Mouse (Mus musculus) frontal cortex, adult (tissue): ENCODE measurements around the gene Zfp609.

Experiments
- ATAC-seq: cut with Nextera tagmentation; 2 replicates; pipeline ENCODE4 v1.9.2; 2017; ENCODE audit warnings: mild to moderate bottlenecking, moderate library complexity, mixed read lengths; ENCODE audit not compliant: low TSS enrichment

Gene Zfp609

GRCm38 (mm10) chr9:65827344-65828015 is at the start of gene Zfp609:
Gene Zfp609 (minus strand): TSS chr9:65827564.
- peak; percentile 67 for ATAC-seq

DNA sequence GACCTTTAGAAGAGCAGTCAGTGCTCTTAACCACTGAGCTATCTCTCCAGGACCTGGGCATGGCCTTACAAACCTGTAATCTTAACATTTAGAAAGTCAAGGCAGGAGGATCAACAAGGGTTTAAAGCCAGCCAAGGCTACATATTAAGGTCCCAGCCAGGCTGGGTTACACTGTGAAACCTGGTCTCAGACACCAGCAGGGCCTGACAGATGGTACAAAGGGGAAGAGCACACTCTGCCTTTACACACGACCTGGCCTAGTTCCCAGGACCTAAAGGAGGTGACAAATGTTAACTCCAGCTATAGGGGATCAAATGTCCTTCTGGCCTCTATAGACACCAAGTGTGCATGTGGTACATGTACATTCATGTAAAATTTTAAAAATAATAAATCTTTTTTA is 32.3 kb upstream of the Zfp609 start:
- no peak for ATAC-seq

GRCm38 (mm10) chr9:65850203-65850602 is 22.8 kb upstream of the Zfp609 start:
- ATAC-seq, result no peak

DNA sequence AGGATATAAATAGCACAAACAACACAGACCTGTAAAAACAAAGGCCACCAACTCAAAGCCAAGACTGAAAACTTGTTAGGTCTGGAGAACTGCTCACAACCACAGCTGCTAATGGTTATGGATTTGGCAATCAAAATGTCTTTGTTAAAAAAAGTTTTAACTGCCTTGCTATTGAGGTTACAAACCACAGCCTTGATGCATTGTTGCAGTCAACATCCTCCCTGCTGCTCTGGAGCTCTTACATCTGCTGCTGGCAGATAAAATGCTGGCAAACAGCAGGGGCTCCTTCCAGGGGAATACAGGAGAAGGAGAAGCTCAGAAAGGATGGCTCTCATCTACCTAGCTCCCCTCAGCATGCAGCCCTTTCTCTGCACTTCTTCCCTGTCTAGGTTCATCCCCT is 20.8 kb upstream of the Zfp609 start:
- no peak for ATAC-seq

- no peak for ATAC-seq
Observed at GRCm38 (mm10) chr9:65844421-65845165, 17.2 kb upstream of the Zfp609 start.

- ATAC-seq, result no peak
Observed at GRCm38 (mm10) chr9:65839841-65840240, 12.5 kb upstream of the Zfp609 start.

DNA sequence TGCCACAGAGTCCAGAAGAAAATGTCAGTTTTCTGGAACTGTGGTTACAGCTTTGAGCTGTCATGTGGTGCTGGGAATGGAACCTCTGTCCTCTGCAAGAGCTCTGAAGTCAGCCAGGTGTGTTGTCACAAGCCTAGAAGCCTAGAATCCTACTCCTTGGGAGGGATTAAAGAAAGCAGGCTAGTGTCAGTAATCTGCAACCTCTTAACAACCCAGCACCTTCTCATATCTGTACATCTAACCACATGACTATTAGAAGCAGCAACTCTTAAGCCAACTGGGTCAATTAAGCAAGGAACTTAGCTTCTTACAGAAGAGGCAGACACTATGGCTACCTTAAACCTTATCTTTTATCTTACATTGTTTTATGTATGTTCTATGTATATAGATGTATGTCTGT is 9.6 kb upstream of the Zfp609 start:
- ATAC-seq, result no peak

GRCm38 (mm10) chr9:65834628-65835354 is 7.4 kb upstream of the Zfp609 start:
- no peak for ATAC-seq

DNA sequence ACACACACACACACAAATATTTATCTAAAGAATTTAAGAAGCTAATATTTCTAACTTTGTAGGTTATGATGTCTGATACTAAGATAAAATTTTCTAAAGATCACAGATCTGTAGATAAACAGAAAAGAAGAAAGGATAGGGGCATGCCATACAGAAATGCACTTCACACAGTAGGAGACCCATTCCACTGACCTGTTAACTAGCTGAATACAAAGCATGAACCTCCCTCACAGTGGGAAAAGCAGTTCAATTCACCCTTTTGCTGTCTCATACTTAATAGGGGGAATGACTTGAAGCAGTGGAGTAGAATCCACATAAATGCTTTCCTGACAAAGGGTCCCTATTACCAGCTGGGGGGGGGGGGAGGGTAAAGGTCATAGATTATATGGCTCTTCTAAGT is 6.3 kb upstream of the Zfp609 start:
- no peak for ATAC-seq

DNA sequence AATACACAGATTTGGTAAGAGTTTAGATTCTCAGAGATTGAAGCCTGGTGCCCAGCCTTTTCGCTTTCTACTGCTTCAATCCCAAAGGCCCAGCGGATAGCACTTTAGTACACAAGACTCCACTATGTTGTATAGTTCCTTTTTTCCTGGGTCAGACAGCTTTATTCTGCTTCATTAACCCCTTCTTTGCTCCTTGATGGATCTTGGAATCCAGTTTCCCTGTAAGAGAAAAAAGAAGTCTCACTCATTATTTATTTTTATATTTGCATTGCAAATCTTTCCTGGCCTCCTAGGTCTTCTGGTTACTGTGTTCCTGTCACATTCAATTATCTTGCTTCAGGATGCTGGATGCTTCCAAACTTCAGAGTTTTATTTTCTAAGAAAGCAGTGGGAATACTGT is 5.9 kb upstream of the Zfp609 start:
- ATAC-seq, result no peak

GRCm38 (mm10) chr9:65832041-65832440 is 4.7 kb upstream of the Zfp609 start:
- no peak for ATAC-seq

DNA sequence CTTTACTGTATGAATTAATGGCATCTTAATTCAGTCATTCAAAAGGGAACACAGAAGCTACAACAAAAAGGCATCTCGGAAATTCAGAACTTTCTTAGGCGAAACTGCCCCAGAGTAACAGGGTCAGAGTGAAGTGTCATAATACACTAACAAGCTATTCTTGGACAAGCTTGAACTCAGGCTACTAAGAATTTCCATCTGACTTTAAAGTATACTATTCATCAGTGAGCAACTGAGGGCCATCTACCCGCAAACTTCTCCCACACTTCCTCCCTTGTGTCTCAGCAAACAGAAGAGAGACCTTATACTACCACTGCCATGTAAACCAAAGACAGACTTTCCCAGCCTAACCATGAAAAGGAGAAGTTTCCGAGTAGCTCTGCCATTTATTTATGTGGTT is 3.8 kb upstream of the Zfp609 start:
- ATAC-seq, result no peak

DNA sequence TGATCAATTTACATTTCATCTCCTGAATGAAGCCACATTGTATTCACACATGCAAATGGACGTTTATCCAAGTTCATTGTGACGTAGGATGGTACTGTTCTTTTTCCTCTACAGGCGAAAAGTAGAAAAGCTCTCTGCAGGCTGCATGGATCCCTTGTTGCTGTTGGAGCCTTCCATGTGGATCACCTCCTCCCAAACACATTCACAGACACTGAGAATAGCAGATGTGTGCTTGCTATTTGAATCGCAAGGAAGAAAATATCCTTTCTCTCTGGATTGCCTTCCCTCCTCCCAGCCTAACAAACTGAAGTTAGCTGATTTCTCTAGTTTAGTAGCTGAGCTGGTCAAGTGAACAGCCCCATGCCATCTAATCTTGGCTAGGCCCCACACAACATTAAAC is 2.9 kb upstream of the Zfp609 start:
- peak; percentile 81 for ATAC-seq

DNA sequence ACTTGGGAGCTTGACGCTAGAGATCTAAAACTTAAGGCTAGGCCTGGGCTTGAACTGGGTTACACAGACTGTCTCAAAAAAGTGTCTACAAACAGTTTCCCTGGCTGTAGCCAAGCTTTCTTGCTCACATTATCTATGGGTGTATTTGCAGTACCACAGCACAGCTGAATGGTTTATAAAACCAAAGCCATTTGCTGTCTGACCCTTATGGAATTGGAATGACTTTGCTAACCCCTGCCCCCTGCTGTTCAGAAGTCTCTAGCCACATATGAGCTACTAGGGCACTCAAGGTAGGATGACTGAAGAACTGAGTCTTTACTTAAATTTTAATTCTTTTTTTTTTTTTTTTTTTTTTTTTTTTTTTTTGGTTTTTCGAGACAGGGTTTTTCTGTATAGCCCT is 2.0 kb upstream of the Zfp609 start:
- ATAC-seq, result no peak

DNA sequence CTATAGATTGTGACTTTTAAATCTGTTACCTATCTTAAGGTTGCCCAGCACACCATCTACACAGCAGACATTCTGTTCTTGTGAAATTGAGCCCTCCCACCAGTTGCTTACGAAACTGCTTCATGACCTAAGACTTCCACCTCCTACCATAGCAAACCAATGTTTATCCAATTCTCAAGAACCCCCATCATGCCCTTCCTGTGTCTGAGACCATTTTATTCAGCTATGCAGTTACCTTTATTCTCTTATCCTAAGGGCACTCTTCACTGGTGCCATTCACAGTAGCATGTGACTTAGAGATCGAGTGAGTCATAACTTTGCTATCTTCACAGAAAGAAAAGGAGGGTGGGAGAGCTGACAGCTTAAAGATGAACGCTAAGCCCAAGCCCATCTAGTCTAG is 1.1 kb upstream of the Zfp609 start:
- ATAC-seq, result no peak

DNA sequence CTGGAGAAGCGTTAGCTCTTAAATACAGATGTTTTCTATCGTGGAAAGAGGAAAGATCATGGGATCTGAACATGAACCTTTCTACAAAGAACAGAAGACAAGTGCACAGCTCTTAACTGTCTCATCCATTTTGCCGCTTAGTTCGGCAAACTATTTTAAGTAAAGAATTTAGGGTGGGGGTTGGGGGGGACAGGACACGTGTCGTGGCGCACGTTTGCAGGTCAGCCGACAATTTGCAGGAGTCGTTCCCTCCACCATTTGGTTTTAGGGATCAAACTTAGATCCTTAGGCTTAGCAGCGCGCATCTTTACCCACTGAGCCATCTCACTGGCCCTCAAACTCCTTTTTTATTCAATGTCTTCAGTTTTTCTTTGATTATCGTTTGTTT is 646 bp upstream of the Zfp609 start:
- ATAC-seq, result no peak

GRCm38 (mm10) chr9:65826588-65827343 is 598 bp downstream of the Zfp609 start:
- ATAC-seq, result peak; percentile 46

DNA sequence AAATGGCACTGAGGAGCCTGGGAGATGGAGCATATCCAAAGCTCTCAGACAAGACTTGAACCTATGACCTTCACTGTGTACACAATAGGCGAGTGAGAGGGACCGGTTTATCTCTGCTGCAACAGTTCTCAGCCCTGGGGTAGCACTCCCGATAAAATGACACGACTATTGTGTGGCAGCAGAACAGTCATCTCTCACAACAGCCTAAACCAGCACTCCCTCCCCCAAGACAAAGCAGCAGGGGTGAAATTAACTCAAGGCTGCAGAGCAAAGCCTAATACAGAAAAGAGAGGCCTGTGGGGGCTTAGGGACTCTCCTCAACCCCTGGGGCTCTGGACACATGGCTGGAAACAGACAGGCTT is 1.2 kb downstream of the Zfp609 start:
- ATAC-seq, result no peak

DNA sequence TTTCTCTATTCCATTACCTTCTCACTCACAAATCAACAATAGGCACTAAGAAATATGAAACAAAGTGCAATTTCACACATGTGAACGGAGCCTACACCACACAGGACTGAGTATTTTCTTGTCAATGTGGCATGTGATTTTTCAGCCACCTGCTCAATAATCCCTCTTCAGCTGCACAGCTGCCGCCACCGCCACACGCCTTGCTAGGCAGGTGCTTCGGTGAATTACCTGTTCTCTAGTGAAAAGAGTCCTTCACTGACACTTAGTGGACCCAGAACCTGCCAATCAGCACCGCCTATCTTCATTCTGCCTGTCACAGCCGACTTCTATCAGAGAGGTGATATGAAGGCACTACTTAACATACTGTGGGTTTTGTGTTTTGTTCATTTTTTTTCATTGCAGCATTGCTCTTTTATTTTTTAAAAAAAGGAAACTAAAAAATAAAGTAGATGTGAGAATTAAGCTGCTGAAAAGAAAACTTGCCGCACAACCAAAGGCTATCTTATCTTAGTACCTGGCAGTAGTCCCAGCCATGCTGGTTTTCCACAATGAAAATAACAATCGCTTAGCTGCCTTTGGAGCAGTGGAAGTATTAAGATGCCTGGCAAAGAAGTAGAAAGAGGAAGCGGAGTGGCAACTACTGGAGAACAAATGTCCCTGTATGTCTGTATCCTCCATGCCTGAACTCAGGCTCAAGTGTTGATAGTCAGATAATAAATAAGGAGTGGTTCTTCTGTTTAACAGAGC is 3.5 kb downstream of the Zfp609 start:
- ATAC-seq, result no peak

DNA sequence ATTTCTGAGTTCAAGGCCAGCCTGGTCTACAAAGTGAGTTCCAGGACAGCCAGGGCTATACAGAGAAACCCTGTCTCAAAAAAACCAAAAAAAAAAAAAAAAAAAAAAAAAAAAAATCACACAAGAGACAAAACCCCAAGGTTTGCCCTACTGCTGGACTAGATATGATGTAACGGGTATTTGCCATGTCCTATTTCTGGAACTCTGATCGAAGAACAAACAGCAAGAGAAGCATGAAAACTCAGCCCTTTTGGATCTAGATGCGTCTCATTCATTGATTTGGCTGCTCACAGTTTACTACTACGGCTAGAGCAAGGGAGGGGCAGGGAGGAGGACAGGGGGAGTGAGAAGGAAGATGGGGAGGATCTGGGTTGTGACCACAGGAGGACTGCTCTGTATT is 5.4 kb downstream of the Zfp609 start:
- no peak for ATAC-seq

DNA sequence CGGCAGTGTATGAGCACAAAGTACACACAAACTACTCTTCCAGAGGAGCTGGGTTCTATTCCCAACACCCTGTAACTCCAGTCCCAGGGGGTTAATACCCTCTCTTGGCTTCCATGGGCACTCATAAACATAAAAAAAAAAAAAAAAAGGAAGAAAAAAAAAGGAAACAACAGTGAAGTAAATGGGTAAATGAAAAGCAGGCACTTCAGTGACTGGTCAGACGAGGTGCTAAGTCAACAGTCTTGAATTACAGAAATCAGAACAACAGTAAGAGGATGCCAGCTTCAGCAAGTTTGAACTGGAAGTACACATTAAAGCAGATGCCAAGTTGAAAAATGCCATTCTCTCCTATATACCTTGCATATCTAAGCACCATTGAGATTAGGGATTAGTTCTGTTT is 7.1 kb downstream of the Zfp609 start:
- no peak for ATAC-seq

- ATAC-seq, result no peak
Observed at GRCm38 (mm10) chr9:65818402-65818801, 9.0 kb downstream of the Zfp609 start.
